Mouse (Mus musculus) bone marrow macrophage, adult 2 months (primary cell): Measurements from ENCODE around the gene Esrra.
"Not testable (repeated sequence)": the region's sequence is repeated elsewhere in the genome, so short reads cannot be mapped to it uniquely, and the experiment has no call there.

ENCODE experiments used
- CTCF ChIP-seq: IDR thresholded peaks from 2 replicates; pipeline ENCODE4 v1.5.1; 2012; ENCODE audit warnings: low read depth, mild to moderate bottlenecking, low read length, moderate library complexity
- POLR2A ChIP-seq: IDR thresholded peaks from 2 replicates; pipeline ENCODE4 v1.6.1; 2012; ENCODE audit warnings: mild to moderate bottlenecking, low read depth, low read length, borderline replicate concordance

DNA sequence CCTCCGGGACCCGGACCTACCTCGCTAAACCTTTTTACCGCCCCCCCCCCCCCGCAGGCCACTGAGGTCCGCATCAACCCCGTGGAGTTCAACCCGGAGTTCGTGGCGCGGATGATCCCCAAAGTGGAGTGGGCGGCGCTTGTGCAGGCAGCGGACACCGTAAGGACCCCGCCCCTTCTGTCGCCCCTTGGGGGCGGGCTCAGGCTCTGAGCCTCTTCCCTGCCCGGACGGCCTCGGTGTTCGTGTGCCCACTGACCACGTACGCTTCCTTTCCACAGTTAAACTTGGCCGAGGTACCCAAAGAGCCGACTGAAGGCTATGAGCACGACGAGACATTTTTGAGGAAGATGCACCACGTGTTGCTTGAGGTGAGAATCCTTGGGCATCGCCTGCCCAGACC is 11.3 kb downstream of the Esrra start:
- TF ChIP-seq POLR2A, CTCF: not testable (repeated sequence)
